Mouse (Mus musculus): ENCODE data around the gene Lrrk1. TPM values are rescaled to one million over a fixed set of nuclear protein-coding genes. Genes with fewer than 3 reads are reported as not detected.

Gene Lrrk1
- polyA plus RNA-seq, 1 experiment from 2014 or later, result 29.3 TPM

DNA sequence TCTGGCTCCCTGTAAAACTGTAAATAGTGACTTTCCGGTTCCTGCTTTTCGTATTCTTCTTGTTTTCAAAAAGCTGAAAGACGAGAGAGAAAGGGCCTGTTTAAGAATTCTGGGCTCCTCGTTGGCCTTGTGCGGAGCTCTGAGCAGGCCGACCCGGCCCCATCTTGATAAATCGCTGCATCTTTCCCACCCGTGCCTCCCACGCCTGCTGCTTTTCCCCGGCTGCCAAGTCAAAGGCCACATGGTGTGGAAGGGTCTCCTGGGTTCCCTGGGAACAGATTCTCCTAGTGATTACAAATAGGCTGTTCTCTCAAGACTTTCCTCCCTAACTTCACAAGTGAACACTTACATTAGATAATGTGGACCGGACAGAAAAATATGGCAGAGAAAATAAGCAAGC, 105.9 kb downstream of the Lrrk1 start:
- 69% methylated on average over 12 of the region's 12 CpGs for WGBS
- Histone ChIP-seq H3K4me3 (ENCODE audit: low read length) (no peak overlapping the region), H3K36me3 (ENCODE audit: control insufficient read depth, insufficient read depth, low read length) (peaks cover 20% of the 10 kb centered on the region), H3K4me2 (ENCODE audit: low read depth, low read length) (no peak overlapping the region), H3K4me1 (replicated peaks; ENCODE audit: control insufficient read depth, insufficient read depth, low read length) (0 out of 2 replicates have a peak, but pooled peaks cover 3% of the 10 kb centered on the region), H3K9me3 (ENCODE audit: control insufficient read depth, low read length) (no peaks in the 10 kb centered on the region), H3K27me3 (ENCODE audit: control insufficient read depth, insufficient read depth, low read depth, low read length) (no peaks in the 10 kb centered on the region), H3K9ac (ENCODE audit: low read length) (no peak overlapping the region), H3K27ac (ENCODE audit: low read length) (no peak overlapping the region)
- no peak for ATAC-seq (ENCODE audit: low read depth)

- Histone ChIP-seq H3K27ac (ENCODE audit: low read length) (no peak overlapping the region), H3K9me3 (ENCODE audit: control insufficient read depth, low read length) (no peaks in the 10 kb centered on the region), H3K4me3 (ENCODE audit: low read length) (no peak overlapping the region), H3K27me3 (ENCODE audit: control insufficient read depth, insufficient read depth, low read depth, low read length) (no peaks in the 10 kb centered on the region), H3K4me1 (replicated peaks; ENCODE audit: control insufficient read depth, insufficient read depth, low read length) (no peaks in the 10 kb centered on the region), H3K4me2 (ENCODE audit: low read depth, low read length) (no peak overlapping the region), H3K9ac (ENCODE audit: low read length) (no peak overlapping the region), H3K36me3 (ENCODE audit: control insufficient read depth, insufficient read depth, low read length) (peaks cover 24% of the 10 kb centered on the region)
- 74% methylated on average over 3 of the region's 3 CpGs for WGBS
- ATAC-seq (ENCODE audit: low read depth), result peak; percentile 63
Observed at GRCm38 (mm10) chr7:66278001-66278400, 110.1 kb downstream of the Lrrk1 start.

- Histone ChIP-seq H3K27me3 (ENCODE audit: control insufficient read depth, insufficient read depth, low read depth, low read length) (no peaks in the 10 kb centered on the region), H3K36me3 (ENCODE audit: control insufficient read depth, insufficient read depth, low read length) (peaks cover 40% of the 10 kb centered on the region), H3K4me2 (ENCODE audit: low read depth, low read length) (no peak overlapping the region), H3K9ac (ENCODE audit: low read length) (no peak overlapping the region), H3K9me3 (ENCODE audit: control insufficient read depth, low read length) (no peaks in the 10 kb centered on the region), H3K27ac (ENCODE audit: low read length) (no peak overlapping the region), H3K4me3 (ENCODE audit: low read length) (no peak overlapping the region), H3K4me1 (replicated peaks; ENCODE audit: control insufficient read depth, insufficient read depth, low read length) (no peaks in the 10 kb centered on the region)
- 90% methylated on average over 5 of the region's 5 CpGs for WGBS
- no peak for ATAC-seq (ENCODE audit: low read depth)
Observed at GRCm38 (mm10) chr7:66273494-66273893, 114.7 kb downstream of the Lrrk1 start.

DNA sequence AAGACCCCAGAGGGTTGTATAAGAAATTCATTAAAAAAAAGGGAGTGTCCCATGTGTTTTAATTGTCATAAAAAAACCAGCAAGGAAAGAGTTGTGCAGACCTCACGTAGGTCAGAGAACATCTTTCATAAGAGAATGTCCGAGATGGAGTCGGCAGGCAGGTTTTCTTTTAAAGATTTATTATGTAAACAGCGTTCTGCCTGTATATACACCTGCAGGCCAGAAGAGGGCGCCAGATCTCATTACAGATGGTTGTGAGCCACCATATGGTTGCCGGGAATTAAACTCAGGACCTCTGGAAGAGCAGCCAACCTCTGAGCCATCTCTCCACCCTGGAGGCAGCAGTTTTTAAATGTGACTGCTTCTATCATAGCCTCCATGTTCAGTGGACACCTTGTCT, 116.9 kb downstream of the Lrrk1 start:
- no peaks in the 10 kb centered on the region for H3K27me3 ChIP-seq (ENCODE audit: control insufficient read depth, insufficient read depth, low read depth, low read length)
- no peak overlapping the region for H3K9ac ChIP-seq (ENCODE audit: low read length)
- no peaks in the 10 kb centered on the region for H3K9me3 ChIP-seq (ENCODE audit: control insufficient read depth, low read length)
- no peak overlapping the region for H3K4me2 ChIP-seq (ENCODE audit: low read depth, low read length)
- H3K27ac ChIP-seq (ENCODE audit: low read length), result no peak overlapping the region
- H3K36me3 ChIP-seq (ENCODE audit: control insufficient read depth, insufficient read depth, low read length), result peaks cover 39% of the 10 kb centered on the region
- 71% methylated on average over 6 of the region's 6 CpGs for WGBS
- H3K4me1 ChIP-seq (replicated peaks; ENCODE audit: control insufficient read depth, insufficient read depth, low read length), result no peaks in the 10 kb centered on the region
- no peak for ATAC-seq (ENCODE audit: low read depth)
- no peak overlapping the region for H3K4me3 ChIP-seq (ENCODE audit: low read length)

DNA sequence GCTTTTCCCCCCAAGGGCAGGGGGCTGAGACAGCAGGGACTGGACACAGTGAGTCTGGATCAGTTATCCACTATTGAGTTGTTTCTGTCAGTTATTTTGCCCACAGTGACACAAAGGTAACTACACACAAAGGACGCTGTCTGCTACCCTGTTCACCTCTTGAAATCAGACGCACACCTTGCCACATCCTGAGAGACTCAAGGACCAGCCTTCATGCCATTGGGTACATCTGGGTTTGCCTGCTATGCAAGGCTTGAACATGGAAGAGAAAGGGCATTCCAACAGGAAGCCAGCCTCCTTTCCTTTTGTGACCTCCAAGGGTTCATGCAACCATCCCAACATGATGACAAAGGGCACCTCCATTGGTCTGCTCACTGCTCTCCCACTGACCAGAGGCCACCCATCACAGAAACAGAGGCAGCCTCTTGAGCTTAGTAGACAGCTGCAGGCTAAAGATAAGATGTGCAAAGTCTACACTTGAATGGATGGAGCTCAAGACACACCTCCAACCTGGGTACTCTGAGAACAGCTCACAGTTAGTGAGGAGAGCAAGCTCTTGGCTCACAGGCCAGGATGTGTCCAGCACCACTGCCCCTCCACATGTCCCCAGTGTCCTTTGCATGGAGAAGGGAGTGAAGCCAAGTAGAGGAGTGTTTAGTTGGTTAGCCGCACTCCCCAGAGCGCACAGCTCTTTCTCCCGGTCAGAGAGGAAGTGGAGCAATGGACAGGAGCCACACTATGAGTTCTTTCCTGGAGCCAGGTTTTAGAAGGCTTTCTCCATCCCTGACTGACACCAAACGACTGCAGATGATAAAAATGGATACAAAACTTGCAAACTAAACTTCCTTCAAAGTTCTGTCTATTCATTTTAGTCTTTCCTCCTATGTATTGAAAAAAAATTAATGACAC, 121.0 kb downstream of the Lrrk1 start:
- Histone ChIP-seq H3K9ac (ENCODE audit: low read length) (no peak overlapping the region), H3K4me1 (replicated peaks; ENCODE audit: control insufficient read depth, insufficient read depth, low read length) (no peaks in the 10 kb centered on the region), H3K4me3 (ENCODE audit: low read length) (no peak overlapping the region), H3K36me3 (ENCODE audit: control insufficient read depth, insufficient read depth, low read length) (peaks cover 27% of the 10 kb centered on the region), H3K27me3 (ENCODE audit: control insufficient read depth, insufficient read depth, low read depth, low read length) (no peaks in the 10 kb centered on the region), H3K27ac (ENCODE audit: low read length) (no peak overlapping the region), H3K4me2 (ENCODE audit: low read depth, low read length) (no peak overlapping the region), H3K9me3 (ENCODE audit: control insufficient read depth, low read length) (no peaks in the 10 kb centered on the region)
- ATAC-seq (ENCODE audit: low read depth), result no peak
- 81% methylated on average over 6 of the region's 6 CpGs for WGBS

GRCm38 (mm10) chr7:66263421-66263820, 124.7 kb downstream of the Lrrk1 start:
- 58% methylated on average over 5 of the region's 5 CpGs for WGBS

DNA sequence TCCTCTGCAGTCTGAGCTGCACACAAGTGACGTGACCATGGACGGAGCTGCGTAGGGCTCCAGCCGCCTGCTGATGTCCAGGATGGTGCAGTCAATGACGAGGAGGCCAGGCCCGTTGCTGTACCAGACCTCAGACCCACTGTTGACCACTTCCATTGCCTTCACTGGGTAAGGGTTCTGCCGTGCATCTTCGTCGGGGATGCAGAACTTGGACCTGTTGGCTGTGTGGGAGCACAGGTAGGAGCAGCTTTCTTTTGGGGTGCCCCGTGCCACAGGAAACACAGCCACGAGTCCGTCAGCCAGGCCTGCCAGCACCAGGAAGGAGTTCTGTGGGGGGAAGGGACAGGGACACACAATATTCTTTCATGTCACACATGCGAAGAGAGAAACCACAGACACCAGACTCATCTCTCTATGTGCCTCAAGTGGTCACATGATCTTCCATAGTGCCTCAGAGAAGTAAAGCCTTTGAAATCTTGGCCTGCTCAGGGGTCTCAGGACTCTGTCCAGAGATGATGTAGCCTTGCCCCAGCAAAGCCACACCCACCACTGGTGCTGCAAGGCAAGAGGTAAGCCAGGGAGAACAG, 125.5 kb downstream of the Lrrk1 start:
- H3K27ac ChIP-seq (ENCODE audit: low read length), result no peak overlapping the region
- H3K4me2 ChIP-seq (ENCODE audit: low read depth, low read length), result no peak overlapping the region
- WGBS, result 90% methylated on average over 13 of the region's 13 CpGs
- peaks cover 31% of the 10 kb centered on the region for H3K4me1 ChIP-seq (replicated peaks; ENCODE audit: control insufficient read depth, insufficient read depth, low read length)
- no peaks in the 10 kb centered on the region for H3K27me3 ChIP-seq (ENCODE audit: control insufficient read depth, insufficient read depth, low read depth, low read length)
- ATAC-seq (ENCODE audit: low read depth), result no peak
- H3K9ac ChIP-seq (ENCODE audit: low read length), result no peak overlapping the region
- no peak overlapping the region for H3K4me3 ChIP-seq (ENCODE audit: low read length)
- H3K9me3 ChIP-seq (ENCODE audit: control insufficient read depth, low read length), result no peaks in the 10 kb centered on the region
- H3K36me3 ChIP-seq (ENCODE audit: control insufficient read depth, insufficient read depth, low read length), result peaks cover 19% of the 10 kb centered on the region

More at GRCm38 (mm10) chr7:66263421-66263820, 124.7 kb downstream of the Lrrk1 start:
- Histone ChIP-seq H3K9ac (ENCODE audit: low read length) (no peak overlapping the region), H3K27ac (ENCODE audit: low read length) (no peak overlapping the region), H3K4me3 (ENCODE audit: low read length) (no peak overlapping the region), H3K9me3 (ENCODE audit: control insufficient read depth, low read length) (no peaks in the 10 kb centered on the region), H3K4me2 (ENCODE audit: low read depth, low read length) (no peak overlapping the region), H3K4me1 (replicated peaks; ENCODE audit: control insufficient read depth, insufficient read depth, low read length) (peaks cover 25% of the 10 kb centered on the region), H3K36me3 (ENCODE audit: control insufficient read depth, insufficient read depth, low read length) (peaks cover 19% of the 10 kb centered on the region), H3K27me3 (ENCODE audit: control insufficient read depth, insufficient read depth, low read depth, low read length) (no peaks in the 10 kb centered on the region)
- ATAC-seq (ENCODE audit: low read depth), result no peak

DNA sequence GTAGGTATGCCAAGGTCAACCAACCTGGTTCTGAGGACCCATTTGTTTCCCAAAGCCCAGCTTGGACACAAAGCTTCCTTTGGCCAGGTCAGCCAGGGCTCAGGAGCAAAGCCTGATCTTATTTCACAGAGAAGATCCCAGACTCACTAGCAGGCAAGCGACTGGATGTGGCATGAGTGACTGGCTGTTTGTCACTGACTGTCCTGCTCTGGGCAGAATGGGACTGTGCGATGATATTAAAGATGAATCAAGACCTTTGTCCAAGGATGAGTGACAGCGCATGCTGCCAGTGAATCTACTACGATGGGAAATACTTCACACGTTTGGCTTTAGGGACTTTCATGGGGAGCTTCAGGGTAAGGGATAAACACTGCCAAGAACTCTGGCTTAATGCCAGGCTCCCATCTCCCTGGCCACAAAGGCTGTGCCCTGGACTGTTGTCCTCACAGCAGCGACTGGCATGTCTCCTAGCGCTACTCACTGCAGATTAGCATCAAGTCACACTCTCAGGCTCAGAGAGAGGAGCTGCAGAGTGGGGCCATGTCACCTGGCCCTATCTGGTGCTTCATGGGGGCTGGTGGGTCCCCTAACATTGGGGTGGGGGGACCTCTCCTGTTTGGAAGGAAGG, 127.3 kb downstream of the Lrrk1 start:
- Histone ChIP-seq H3K27me3 (ENCODE audit: control insufficient read depth, insufficient read depth, low read depth, low read length) (no peaks in the 10 kb centered on the region), H3K9ac (ENCODE audit: low read length) (no peak overlapping the region), H3K4me3 (ENCODE audit: low read length) (no peak overlapping the region), H3K4me2 (ENCODE audit: low read depth, low read length) (no peak overlapping the region), H3K36me3 (ENCODE audit: control insufficient read depth, insufficient read depth, low read length) (peaks cover 14% of the 10 kb centered on the region), H3K27ac (ENCODE audit: low read length) (0 out of 2 replicates have a peak overlapping the region, but pooled peaks have one; percentile 5), H3K9me3 (ENCODE audit: control insufficient read depth, low read length) (no peaks in the 10 kb centered on the region), H3K4me1 (replicated peaks; ENCODE audit: control insufficient read depth, insufficient read depth, low read length) (peaks cover 40% of the 10 kb centered on the region)
- 57% methylated on average over 7 of the region's 7 CpGs for WGBS
- no peak for ATAC-seq (ENCODE audit: low read depth)

- no peaks in the 10 kb centered on the region for H3K9me3 ChIP-seq (ENCODE audit: control insufficient read depth, low read length)
- peaks cover 44% of the 10 kb centered on the region for H3K4me1 ChIP-seq (replicated peaks; ENCODE audit: control insufficient read depth, insufficient read depth, low read length)
- peaks cover 14% of the 10 kb centered on the region for H3K36me3 ChIP-seq (ENCODE audit: control insufficient read depth, insufficient read depth, low read length)
- no peaks in the 10 kb centered on the region for H3K27me3 ChIP-seq (ENCODE audit: control insufficient read depth, insufficient read depth, low read depth, low read length)
- H3K27ac ChIP-seq (ENCODE audit: low read length), result peak overlapping the region; percentile 84; the same call in 1 of the 2 replicates
- 84% methylated on average over 8 of the region's 8 CpGs for WGBS
- no peak overlapping the region for H3K9ac ChIP-seq (ENCODE audit: low read length)
- H3K4me3 ChIP-seq (ENCODE audit: low read length), result no peak overlapping the region
- no peak for ATAC-seq (ENCODE audit: low read depth)
- H3K4me2 ChIP-seq (ENCODE audit: low read depth, low read length), result no peak overlapping the region
Observed at GRCm38 (mm10) chr7:66260295-66260694, 127.9 kb downstream of the Lrrk1 start.
